Mouse (Mus musculus) heart, postnatal 14 days (tissue): ENCODE measurements at regions not wholly inside any gene's neighbourhood (a gene's known extent, or its start where the extent isn't known, plus 50 kb on each side); places are given as distances from the start of the nearest gene placed in this dataset.
A peak's percentile ranks its signal among the peaks of the same experiment; 100 is the strongest.
"Not testable (repeated sequence)": the region's sequence is repeated elsewhere in the genome, so short reads cannot be mapped to it uniquely, and the experiment has no call there.

ENCODE experiments used
- DNase-seq, 2 experiments: peaks; one replicate each; pipeline ENCODE4 v3.0.0; 2021 to 2022
- intact Hi-C: fragments of 180-260 bp; cut with DNase I; formaldehyde crosslinking; loops from one replicate; pipeline ENCODE4 v1.15.1; 2025

GRCm38 (mm10) chrX:94785983-94786382 is 61.6 kb downstream of the Zxdb start:
- no peak for DNase-seq
- intact Hi-C loops = no loop called here

- DNase-seq = no peak
- intact Hi-C loops = no loop called here
Measured at GRCm38 (mm10) chrX:94788331-94788920, 64.1 kb downstream of the Zxdb start.

GRCm38 (mm10) chrX:94796845-94797244 is 72.5 kb downstream of the Zxdb start:
- DNase-seq, intact Hi-C loops: not testable (repeated sequence)

GRCm38 (mm10) chrX:94797348-94798182 is 73.2 kb downstream of the Zxdb start:
- intact Hi-C loops, DNase-seq: not testable (repeated sequence)

- not testable (repeated sequence) for DNase-seq
Measured at GRCm38 (mm10) chrX:94798183-94798619, 73.8 kb downstream of the Zxdb start.

GRCm38 (mm10) chrX:94812760-94813159 is 88.4 kb downstream of the Zxdb start:
- intact Hi-C loops, DNase-seq: not testable (repeated sequence)

More at GRCm38 (mm10) chrX:94798183-94798619, 73.8 kb downstream of the Zxdb start:
- intact Hi-C loops = not testable (repeated sequence)

- DNase-seq, intact Hi-C loops: not testable (repeated sequence)
Measured at GRCm38 (mm10) chrX:94827524-94827923, 103.2 kb downstream of the Zxdb start.

- intact Hi-C loops, DNase-seq: not testable (repeated sequence)
Measured at GRCm38 (mm10) chrX:94844110-94844779, 119.9 kb downstream of the Zxdb start.

- DNase-seq, intact Hi-C loops: not testable (repeated sequence)
Measured at GRCm38 (mm10) chrX:94849549-94849948, 125.2 kb downstream of the Zxdb start.

- intact Hi-C loops = no loop called here
- no peak for DNase-seq
Measured at GRCm38 (mm10) chrX:94857501-94857900, 133.1 kb downstream of the Zxdb start.

GRCm38 (mm10) chrX:94857954-94858353 is 133.6 kb downstream of the Zxdb start:
- intact Hi-C loops = no loop called here
- no peak for DNase-seq

GRCm38 (mm10) chrX:94863123-94863522 is 138.8 kb downstream of the Zxdb start:
- intact Hi-C loops = no loop called here
- no peak for DNase-seq

GRCm38 (mm10) chrX:94865531-94866502 is 141.4 kb downstream of the Zxdb start:
- intact Hi-C loops = loop anchor here (2.0 to 5.0 kb wide), 2 partner anchors 147 to 311 kb away; no protein-coding TSS in a partner anchor
- DNase-seq = peak; percentile 91 to 92

GRCm38 (mm10) chrX:94883547-94883946 is 142.9 kb downstream of the Spin4 start:
- intact Hi-C loops, DNase-seq: not testable (repeated sequence)
